ENCODE assay signal across 8 mouse cellular contexts in the genomic region with DNA sequence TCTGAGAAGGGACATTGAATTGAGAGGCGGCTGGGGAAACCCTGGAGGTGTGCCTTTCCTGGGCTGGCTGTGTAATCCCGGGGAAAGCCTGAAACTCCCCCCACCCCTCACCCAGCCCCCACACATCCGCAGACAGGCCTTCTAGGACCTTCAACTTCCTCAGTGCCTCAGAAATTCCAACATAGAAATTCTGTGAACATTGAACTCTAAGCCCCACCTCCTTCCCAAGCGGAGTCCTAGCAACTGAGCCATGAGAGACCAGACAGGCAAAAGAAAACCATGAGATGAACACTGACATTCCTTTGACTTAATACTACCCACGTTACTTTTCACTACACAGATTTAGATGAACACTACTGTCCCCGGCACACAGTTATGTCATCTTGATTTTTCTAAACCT.
DNase-seq lines count a peak whose midpoint lies in the region; ATAC-seq and TF ChIP-seq lines count a peak whose summit lies in the region.

No protein-coding gene starts in this region.

- no peak overlapping the region for H3K4me3 ChIP-seq in midbrain, embryonic 10.5 days
- no peak overlapping the region for H3K4me3 ChIP-seq in midbrain, embryonic 16.5 days (ENCODE audit: low read depth, low read length)
- no peak overlapping the region for H3K4me3 ChIP-seq in stomach, postnatal 0 days (ENCODE audit: low read depth, low read length)

- WGBS in midbrain, embryonic 10.5 days = 34% methylated on average over 6 of the region's 6 CpGs
- 19% methylated on average over 6 of the region's 6 CpGs for WGBS in midbrain, embryonic 16.5 days
- 15% methylated on average over 6 of the region's 6 CpGs for WGBS in stomach, postnatal 0 days

- H3K27ac ChIP-seq in midbrain, embryonic 10.5 days (replicated peaks) = 0 out of 2 replicates have a peak overlapping the region, but pooled peaks have one; percentile 24
- no peak overlapping the region for H3K27ac ChIP-seq in midbrain, embryonic 16.5 days (ENCODE audit: low read length)
- peak overlapping the region; percentile 61; the same call in 1 of the 2 replicates for H3K27ac ChIP-seq in stomach, postnatal 0 days (replicated peaks)

- no peak for DNase-seq in midbrain, embryonic 10.5 days (ENCODE audit: low spot score)
- peak; percentile 43 to 68 for DNase-seq in heart, adult 9 months (ENCODE audit: low spot score in 2 of 2)
- peak; percentile 65 to 74 for DNase-seq in kidney, postnatal 25 days
- no peak for DNase-seq in stomach, postnatal 0 days (ENCODE audit: low spot score)
- DNase-seq in layer of hippocampus, adult 11-12 months (ENCODE audit: low spot score) = no peak
- DNase-seq in ovary, adult 18-20 months (ENCODE audit: low spot score) = no peak

- no peaks in the 10 kb centered on the region for H3K36me3 ChIP-seq in midbrain, embryonic 10.5 days
- 0 out of 2 replicates have a peak, but pooled peaks cover 2% of the 10 kb centered on the region for H3K36me3 ChIP-seq in midbrain, embryonic 16.5 days (ENCODE audit: control insufficient read depth, insufficient read depth, low read length)
- no peaks in the 10 kb centered on the region for H3K36me3 ChIP-seq in stomach, postnatal 0 days (ENCODE audit: control insufficient read depth, insufficient read depth, low read length)

- peaks cover 7% of the 10 kb centered on the region; the same call in 1 of the 2 replicates for H3K9me3 ChIP-seq in midbrain, embryonic 10.5 days (replicated peaks)
- no peaks in the 10 kb centered on the region; the same call in 1 of the 2 replicates for H3K9me3 ChIP-seq in midbrain, embryonic 16.5 days (replicated peaks; ENCODE audit: control insufficient read depth, low read length, poor library complexity, severe bottlenecking)
- no peaks in the 10 kb centered on the region for H3K9me3 ChIP-seq in stomach, postnatal 0 days (ENCODE audit: control insufficient read depth, low read length)

- peaks cover 27% of the 10 kb centered on the region for H3K4me1 ChIP-seq in midbrain, embryonic 10.5 days
- 0 out of 2 replicates have a peak, but pooled peaks cover 5% of the 10 kb centered on the region for H3K4me1 ChIP-seq in midbrain, embryonic 16.5 days (ENCODE audit: control insufficient read depth, insufficient read depth, low read length)
- peaks cover 3% of the 10 kb centered on the region; the same call in 1 of the 2 replicates for H3K4me1 ChIP-seq in stomach, postnatal 0 days (replicated peaks; ENCODE audit: control insufficient read depth, insufficient read depth)

- TF ChIP-seq EP300 in stomach, postnatal 0 days (optimal IDR thresholded peaks at IDR 0.05) = no peak

- no peak; the same call in 1 of the 2 replicates for ATAC-seq in midbrain, embryonic 16.5 days
- no peak; the same call in 1 of the 2 replicates for ATAC-seq in stomach, postnatal 0 days (ENCODE audit: low FRiP score, low TSS enrichment)
- ATAC-seq in megakaryocyte-erythroid progenitor cell, adult 5-6 weeks (replicated peaks; ENCODE audit: low FRiP score, low TSS enrichment, poor library complexity, severe bottlenecking) = no peak

- no peak for TF ChIP-seq CTCF in stomach, postnatal 0 days (IDR thresholded peaks at IDR 0.05; ENCODE audit: low read depth)

- H3K4me2 ChIP-seq in midbrain, embryonic 16.5 days (ENCODE audit: low read length) = no peak overlapping the region
- no peak overlapping the region for H3K4me2 ChIP-seq in stomach, postnatal 0 days (replicated peaks; ENCODE audit: low read depth)

- H3K9ac ChIP-seq in midbrain, embryonic 16.5 days (ENCODE audit: low read depth, low read length) = no peak overlapping the region
- H3K9ac ChIP-seq in stomach, postnatal 0 days (ENCODE audit: low read length) = no peak overlapping the region

- no peaks in the 10 kb centered on the region for H3K27me3 ChIP-seq in midbrain, embryonic 10.5 days (ENCODE audit: low read depth, poor library complexity, severe bottlenecking)
- no peaks in the 10 kb centered on the region for H3K27me3 ChIP-seq in midbrain, embryonic 16.5 days (ENCODE audit: control insufficient read depth, insufficient read depth, low read depth, low read length)
- H3K27me3 ChIP-seq in stomach, postnatal 0 days (ENCODE audit: control insufficient read depth, insufficient read depth, low read length) = no peaks in the 10 kb centered on the region

Comparison
In these comparisons a context has a peak if more than half of its experiments do, and no peak if none do; other contexts are left out.
1. DNase-seq: peak in heart, adult 9 months (2 of 2) and kidney, postnatal 25 days (2 of 2); none in midbrain, embryonic 10.5 days (single experiment), stomach, postnatal 0 days (single experiment), layer of hippocampus, adult 11-12 months (single experiment) and ovary, adult 18-20 months (single experiment).